Mouse (Mus musculus): ENCODE results near the gene Mef2d. TPM values are rescaled to one million over a fixed set of nuclear protein-coding genes. Genes with fewer than 3 reads are reported as not detected.

Gene Mef2d
- polyA plus RNA-seq, 1 experiment from 2014 or later: 23.8 TPM

- 0 out of 2 replicates have a peak overlapping the region, but pooled peaks have one; percentile 1 for H3K9ac ChIP-seq (ENCODE audit: low read length)
- no peak overlapping the region for H3K27ac ChIP-seq (ENCODE audit: low read depth)
- no peaks in the 10 kb centered on the region for H3K27me3 ChIP-seq (replicated peaks; ENCODE audit: control insufficient read depth, insufficient read depth, low read length)
- H3K4me1 ChIP-seq (replicated peaks; ENCODE audit: control insufficient read depth, insufficient read depth, low read length): peaks cover 83% of the 10 kb centered on the region
- no peak for DNase-seq (ENCODE audit: low spot score)
- H3K9me3 ChIP-seq (ENCODE audit: control insufficient read depth, low read length): no peaks in the 10 kb centered on the region
- ATAC-seq (replicated peaks; ENCODE audit: low FRiP score, low TSS enrichment, low read depth): no peak
- H3K4me3 ChIP-seq (ENCODE audit: low read depth, low read length): no peak overlapping the region
- no peaks in the 10 kb centered on the region for H3K36me3 ChIP-seq (ENCODE audit: control insufficient read depth, insufficient read depth, low read length)
- no peak overlapping the region for H3K4me2 ChIP-seq (ENCODE audit: low read length)
- WGBS: 59% methylated on average over 5 of the region's 5 CpGs
These were observed 3.8 kb downstream of the Mef2d start for GRCm38 (mm10) chr3:88145952-88146351.

GRCm38 (mm10) chr3:88146376-88147112, 4.4 kb downstream of the Mef2d start:
- Histone ChIP-seq H3K36me3 (ENCODE audit: control insufficient read depth, insufficient read depth, low read length) (no peaks in the 10 kb centered on the region), H3K9me3 (ENCODE audit: control insufficient read depth, low read length) (no peaks in the 10 kb centered on the region), H3K27me3 (replicated peaks; ENCODE audit: control insufficient read depth, insufficient read depth, low read length) (no peaks in the 10 kb centered on the region), H3K4me1 (replicated peaks; ENCODE audit: control insufficient read depth, insufficient read depth, low read length) (peaks cover 83% of the 10 kb centered on the region), H3K9ac (ENCODE audit: low read length) (no peak overlapping the region), H3K27ac (ENCODE audit: low read depth) (no peak overlapping the region; the same call in 1 of the 2 replicates), H3K4me2 (ENCODE audit: low read length) (no peak overlapping the region), H3K4me3 (ENCODE audit: low read depth, low read length) (no peak overlapping the region)
- DNase-seq (ENCODE audit: low spot score) (no peak), ATAC-seq (replicated peaks; ENCODE audit: low FRiP score, low TSS enrichment, low read depth) (no peak)
- 47% methylated on average over 5 of the region's 5 CpGs for WGBS

GRCm38 (mm10) chr3:88147444-88147843, 5.3 kb downstream of the Mef2d start:
- Histone ChIP-seq H3K9ac (ENCODE audit: low read length) (no peak overlapping the region), H3K4me3 (ENCODE audit: low read depth, low read length) (no peak overlapping the region), H3K4me1 (replicated peaks; ENCODE audit: control insufficient read depth, insufficient read depth, low read length) (peaks cover 81% of the 10 kb centered on the region), H3K9me3 (ENCODE audit: control insufficient read depth, low read length) (no peaks in the 10 kb centered on the region), H3K36me3 (ENCODE audit: control insufficient read depth, insufficient read depth, low read length) (no peaks in the 10 kb centered on the region), H3K27ac (ENCODE audit: low read depth) (no peak overlapping the region), H3K4me2 (ENCODE audit: low read length) (no peak overlapping the region), H3K27me3 (replicated peaks; ENCODE audit: control insufficient read depth, insufficient read depth, low read length) (no peaks in the 10 kb centered on the region)
- DNase-seq (ENCODE audit: low spot score) (no peak), ATAC-seq (replicated peaks; ENCODE audit: low FRiP score, low TSS enrichment, low read depth) (no peak)
- 76% methylated on average over 2 of the region's 2 CpGs for WGBS

- 75% methylated on average over 1 of the region's 1 CpGs for WGBS
- Histone ChIP-seq H3K27ac (ENCODE audit: low read depth) (no peak overlapping the region), H3K4me2 (ENCODE audit: low read length) (no peak overlapping the region), H3K4me3 (ENCODE audit: low read depth, low read length) (no peak overlapping the region), H3K4me1 (replicated peaks; ENCODE audit: control insufficient read depth, insufficient read depth, low read length) (peaks cover 81% of the 10 kb centered on the region), H3K36me3 (ENCODE audit: control insufficient read depth, insufficient read depth, low read length) (no peaks in the 10 kb centered on the region), H3K9me3 (ENCODE audit: control insufficient read depth, low read length) (no peaks in the 10 kb centered on the region), H3K9ac (ENCODE audit: low read length) (no peak overlapping the region), H3K27me3 (replicated peaks; ENCODE audit: control insufficient read depth, insufficient read depth, low read length) (no peaks in the 10 kb centered on the region)
- no peak for ATAC-seq (replicated peaks; ENCODE audit: low FRiP score, low TSS enrichment, low read depth)
- DNase-seq (ENCODE audit: low spot score): no peak
These were observed 5.7 kb downstream of the Mef2d start for GRCm38 (mm10) chr3:88147866-88148265.

GRCm38 (mm10) chr3:88148354-88148753, 6.2 kb downstream of the Mef2d start:
- DNase-seq (ENCODE audit: low spot score) (no peak), ATAC-seq (replicated peaks; ENCODE audit: low FRiP score, low TSS enrichment, low read depth) (no peak)
- Histone ChIP-seq H3K4me2 (ENCODE audit: low read length) (no peak overlapping the region), H3K9ac (ENCODE audit: low read length) (no peak overlapping the region), H3K9me3 (ENCODE audit: control insufficient read depth, low read length) (no peaks in the 10 kb centered on the region), H3K27me3 (replicated peaks; ENCODE audit: control insufficient read depth, insufficient read depth, low read length) (no peaks in the 10 kb centered on the region), H3K27ac (ENCODE audit: low read depth) (no peak overlapping the region), H3K4me3 (ENCODE audit: low read depth, low read length) (no peak overlapping the region), H3K36me3 (ENCODE audit: control insufficient read depth, insufficient read depth, low read length) (no peaks in the 10 kb centered on the region), H3K4me1 (replicated peaks; ENCODE audit: control insufficient read depth, insufficient read depth, low read length) (peaks cover 81% of the 10 kb centered on the region)
- 84% methylated on average over 5 of the region's 5 CpGs for WGBS

GRCm38 (mm10) chr3:88148776-88149509, 6.8 kb downstream of the Mef2d start:
- H3K27ac ChIP-seq (ENCODE audit: low read depth): peak overlapping the region; percentile 62; the same call in 1 of the 2 replicates

GRCm38 (mm10) chr3:88149510-88149974, 7.4 kb downstream of the Mef2d start:
- H3K9me3 ChIP-seq (ENCODE audit: control insufficient read depth, low read length): no peaks in the 10 kb centered on the region
- H3K4me2 ChIP-seq (ENCODE audit: low read length): peak overlapping the region; percentile 39
- peaks cover 71% of the 10 kb centered on the region for H3K4me1 ChIP-seq (replicated peaks; ENCODE audit: control insufficient read depth, insufficient read depth, low read length)
- DNase-seq (ENCODE audit: low spot score): no peak
- no peaks in the 10 kb centered on the region for H3K27me3 ChIP-seq (replicated peaks; ENCODE audit: control insufficient read depth, insufficient read depth, low read length)
- H3K36me3 ChIP-seq (ENCODE audit: control insufficient read depth, insufficient read depth, low read length): no peaks in the 10 kb centered on the region; the same call in 1 of the 2 replicates
- H3K9ac ChIP-seq (ENCODE audit: low read length): no peak overlapping the region
- 30% methylated on average over 6 of the region's 6 CpGs for whole genome bisulfite sequencing
- no peak overlapping the region for H3K4me3 ChIP-seq (ENCODE audit: low read depth, low read length)
- ATAC-seq (replicated peaks; ENCODE audit: low FRiP score, low TSS enrichment, low read depth): no peak
- H3K27ac ChIP-seq (ENCODE audit: low read depth): peak overlapping the region; percentile 62; the same call in 1 of the 2 replicates

More at GRCm38 (mm10) chr3:88148776-88149509, 6.8 kb downstream of the Mef2d start:
- DNase-seq (ENCODE audit: low spot score) (no peak), ATAC-seq (replicated peaks; ENCODE audit: low FRiP score, low TSS enrichment, low read depth) (no peak)
- no peak overlapping the region for H3K9ac ChIP-seq (ENCODE audit: low read length)
- H3K4me3 ChIP-seq (ENCODE audit: low read depth, low read length): no peak overlapping the region
- H3K27me3 ChIP-seq (replicated peaks; ENCODE audit: control insufficient read depth, insufficient read depth, low read length): no peaks in the 10 kb centered on the region
- H3K36me3 ChIP-seq (ENCODE audit: control insufficient read depth, insufficient read depth, low read length): no peaks in the 10 kb centered on the region; the same call in 1 of the 2 replicates
- peak overlapping the region; percentile 39 for H3K4me2 ChIP-seq (ENCODE audit: low read length)
- H3K9me3 ChIP-seq (ENCODE audit: control insufficient read depth, low read length): no peaks in the 10 kb centered on the region
- WGBS: 66% methylated on average over 4 of the region's 4 CpGs
- peaks cover 77% of the 10 kb centered on the region for H3K4me1 ChIP-seq (replicated peaks; ENCODE audit: control insufficient read depth, insufficient read depth, low read length)

GRCm38 (mm10) chr3:88150061-88150998, 8.2 kb downstream of the Mef2d start:
- Histone ChIP-seq H3K4me3 (ENCODE audit: low read depth, low read length) (peak overlapping the region; percentile 4; the same call in 1 of the 2 replicates), H3K4me1 (replicated peaks; ENCODE audit: control insufficient read depth, insufficient read depth, low read length) (peaks cover 63% of the 10 kb centered on the region), H3K27me3 (replicated peaks; ENCODE audit: control insufficient read depth, insufficient read depth, low read length) (no peaks in the 10 kb centered on the region), H3K4me2 (ENCODE audit: low read length) (peak overlapping the region; percentile 39), H3K36me3 (ENCODE audit: control insufficient read depth, insufficient read depth, low read length) (peaks cover 2% of the 10 kb centered on the region; the same call in 1 of the 2 replicates), H3K27ac (ENCODE audit: low read depth) (peak overlapping the region; percentile 62), H3K9me3 (ENCODE audit: control insufficient read depth, low read length) (no peaks in the 10 kb centered on the region), H3K9ac (ENCODE audit: low read length) (0 out of 2 replicates have a peak overlapping the region, but pooled peaks have one; percentile 16)
- WGBS: 26% methylated on average over 14 of the region's 14 CpGs
- DNase-seq (ENCODE audit: low spot score): no peak
- no peak for ATAC-seq (replicated peaks; ENCODE audit: low FRiP score, low TSS enrichment, low read depth)
